Mouse (Mus musculus): ENCODE measurements at regions not wholly inside any gene's neighbourhood (a gene's known extent, or its start where the extent isn't known, plus 50 kb on each side); places are given as distances from the start of the nearest gene placed in this dataset.

GRCm38 (mm10) chr16:76129982-76130381 is 107.9 kb upstream of the Samsn1 start:
- TF ChIP-seq GATA1 (IDR thresholded peaks at IDR 0.05; ENCODE audit: low read length) = no peak
- TF ChIP-seq TAL1 (IDR thresholded peaks at IDR 0.05; ENCODE audit: low read length) = no peak

Data from erythroblast, embryonic 14.5 days (primary cell).